Mouse (Mus musculus): ENCODE measurements around the gene Upp2.

Upp2 gene

GRCm38 (mm10) chr2:58778986-58779495 is 211.9 kb downstream of the Upp2 start:
- no peak for DNase-seq

DNA sequence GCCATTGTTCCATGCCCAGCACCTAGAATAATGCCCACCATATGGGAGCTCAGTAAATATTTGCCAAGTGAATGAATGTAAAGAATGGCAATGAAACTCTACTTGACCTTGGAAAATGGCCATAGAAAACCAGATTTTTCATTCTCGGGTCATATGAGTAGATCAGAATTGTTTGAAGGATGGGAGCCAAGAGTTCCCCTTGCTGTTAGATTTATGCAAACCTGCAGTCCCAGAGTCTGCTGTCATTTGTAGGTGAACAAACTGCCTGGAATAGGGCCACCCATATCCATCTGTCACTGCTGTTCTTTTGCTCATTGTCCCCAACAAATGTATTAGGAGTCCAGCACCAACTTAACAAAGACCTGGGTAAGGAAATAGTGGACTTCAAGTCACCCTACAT is 216.4 kb downstream of the Upp2 start:
- no peak for DNase-seq

DNA sequence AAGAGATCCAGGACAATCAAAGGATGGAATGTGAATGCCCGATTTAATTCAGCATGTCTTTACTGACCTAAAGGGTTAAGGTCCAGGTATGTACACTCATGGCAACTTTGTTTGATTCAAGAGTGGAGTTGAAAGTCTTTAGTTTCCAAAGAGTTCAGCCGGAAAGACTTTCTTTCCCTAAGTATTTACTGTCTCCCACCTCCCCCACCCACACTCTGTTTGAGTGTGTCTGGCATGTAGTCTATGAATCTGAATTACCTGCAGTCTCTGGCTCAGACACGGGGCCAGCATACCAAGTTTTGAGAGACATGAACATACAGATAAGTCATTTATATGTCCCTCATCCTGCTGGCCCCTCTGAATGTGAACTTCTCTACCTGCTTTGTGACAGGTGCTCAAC is 219.1 kb downstream of the Upp2 start:
- no peak for DNase-seq

DNA sequence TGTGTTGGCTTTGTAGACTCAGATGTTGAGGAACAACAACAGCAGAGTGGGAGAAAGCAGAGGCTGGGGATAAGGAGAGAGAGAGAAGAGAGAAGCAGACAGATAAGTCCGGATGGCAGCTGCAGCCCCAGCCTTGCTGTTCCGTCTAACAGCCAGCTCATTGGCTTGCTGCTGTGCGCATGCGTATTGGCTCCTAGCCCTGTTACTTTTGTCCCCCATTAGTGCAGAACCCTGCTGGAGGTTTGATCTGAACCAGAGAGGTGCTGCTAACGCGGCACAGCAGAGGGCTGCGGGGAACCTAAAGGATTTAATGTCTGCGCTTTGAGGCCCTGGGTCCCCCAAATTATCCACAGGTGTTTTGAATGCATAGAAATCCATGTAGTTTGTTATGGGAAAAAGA is 219.6 kb downstream of the Upp2 start:
- DNase-seq, result peak; percentile 23

DNA sequence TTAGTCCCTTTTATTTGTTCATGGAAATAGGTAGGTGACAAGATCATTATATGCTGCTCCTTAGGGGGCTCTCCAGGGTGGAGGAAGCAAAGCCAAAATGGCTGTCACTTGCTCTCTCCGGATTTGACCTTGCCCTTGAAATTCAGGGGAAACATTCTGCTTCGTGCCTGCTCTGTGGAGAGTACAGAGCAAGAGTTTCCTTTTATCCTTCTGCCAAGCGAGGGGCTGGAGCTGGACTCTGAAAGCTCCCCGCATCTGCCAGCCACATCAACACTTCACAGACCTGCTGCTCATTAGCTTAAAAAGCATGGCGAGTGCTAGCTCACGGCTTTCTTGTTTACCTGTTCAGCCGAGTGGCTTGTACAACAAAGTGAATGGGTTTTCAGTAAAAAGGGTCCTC is 220.3 kb downstream of the Upp2 start:
- DNase-seq, result no peak

DNA sequence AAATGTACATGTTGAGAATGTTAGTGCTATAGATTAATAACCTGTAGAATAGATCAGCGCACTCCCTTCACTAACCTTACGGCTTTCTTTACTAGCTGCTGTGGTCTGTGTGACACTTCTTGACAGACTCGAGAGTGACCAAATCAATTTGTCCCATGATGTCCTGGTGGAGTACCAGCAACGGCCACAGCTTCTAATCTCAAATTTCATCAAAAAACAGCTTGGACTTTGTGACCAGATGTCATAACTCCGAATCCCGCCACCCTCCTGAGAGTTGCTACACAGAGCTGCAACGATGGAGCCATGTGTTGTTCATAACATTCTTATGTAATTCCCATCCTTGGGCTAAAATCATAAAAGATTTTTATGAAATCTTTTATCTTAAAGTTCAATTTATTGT is 222.8 kb downstream of the Upp2 start:
- DNase-seq, result no peak

DNA sequence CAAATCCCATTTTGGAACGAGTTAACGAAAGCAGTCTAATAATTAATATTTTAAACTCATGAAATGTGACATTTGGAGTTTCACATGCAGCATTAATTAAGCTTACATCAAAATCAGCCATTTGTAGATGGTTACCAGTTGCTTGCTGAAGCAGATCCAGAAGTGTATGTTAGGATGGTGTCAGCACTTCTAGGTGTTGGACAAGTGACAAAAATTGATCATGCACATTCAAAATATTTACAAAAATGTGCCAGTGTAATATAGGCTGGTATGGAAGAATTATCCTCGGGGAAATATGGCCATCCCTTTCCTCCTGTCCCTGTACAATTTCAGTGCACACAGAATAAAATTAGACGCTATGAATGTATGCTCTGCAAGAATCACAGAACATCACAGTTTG is 223.3 kb downstream of the Upp2 start:
- DNase-seq, result no peak

DNA sequence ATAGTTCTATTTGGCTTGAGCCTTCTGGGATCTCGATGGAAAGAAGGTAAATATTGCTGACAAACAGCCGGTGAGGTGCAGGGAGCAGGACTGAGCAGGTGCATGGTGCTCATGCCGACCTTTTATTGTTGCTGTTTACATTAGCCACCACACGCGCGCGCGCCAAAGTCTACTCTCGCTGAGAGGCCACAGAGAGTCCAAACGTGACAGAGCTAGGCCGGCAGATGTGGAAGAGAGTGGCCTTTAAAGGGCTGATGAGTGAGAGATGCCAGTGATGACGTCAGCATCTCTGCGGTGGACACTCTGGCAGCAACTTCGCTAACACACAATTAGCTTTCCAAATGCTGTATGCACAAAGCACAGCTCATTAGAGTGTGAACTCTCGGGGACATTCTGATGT is 227.4 kb downstream of the Upp2 start:
- no peak for DNase-seq

- no peak for DNase-seq
Observed at GRCm38 (mm10) chr2:58795432-58795831, 228.3 kb downstream of the Upp2 start.

DNA sequence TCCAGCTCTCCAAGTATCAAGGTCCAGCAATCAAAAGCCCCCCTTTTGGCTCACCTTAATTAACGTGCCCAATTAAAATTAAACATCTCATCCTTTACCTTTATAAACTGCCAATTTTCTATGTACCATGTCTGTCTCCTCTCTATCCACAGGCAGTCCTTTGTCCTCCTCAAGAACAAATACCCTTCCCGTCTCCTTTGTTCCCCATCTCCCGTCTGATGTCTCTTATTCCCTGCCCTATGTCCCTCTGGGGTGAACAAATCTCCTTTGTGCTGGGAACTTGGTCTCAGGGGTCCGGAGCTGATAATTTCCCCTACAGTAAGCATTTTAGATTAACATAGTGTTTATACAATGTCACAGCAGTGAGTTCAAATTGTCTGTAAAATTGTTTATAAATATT is 230.4 kb downstream of the Upp2 start:
- no peak for DNase-seq

GRCm38 (mm10) chr2:58799126-58799525 is 232.0 kb downstream of the Upp2 start:
- no peak for DNase-seq

DNA sequence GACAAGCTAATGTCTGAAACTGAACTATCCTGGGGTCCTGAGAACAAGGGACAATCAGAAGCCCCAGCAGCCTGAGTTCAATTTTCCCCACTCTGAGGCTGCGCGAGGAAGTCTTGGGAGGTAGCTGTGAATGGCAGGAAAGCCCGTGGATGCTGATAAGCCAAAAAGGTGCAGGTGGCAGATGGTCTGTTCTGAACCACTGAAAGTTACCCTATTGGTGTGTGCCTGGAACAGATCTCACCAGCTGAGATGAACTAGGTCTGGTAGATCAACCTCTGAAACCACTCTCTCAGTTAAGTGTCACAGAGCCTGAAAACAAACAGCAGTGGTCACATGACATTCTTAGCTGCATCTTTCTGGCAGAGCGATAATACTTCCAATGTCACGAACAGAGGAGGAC is 232.5 kb downstream of the Upp2 start:
- DNase-seq, result no peak

- no peak for DNase-seq
Observed at GRCm38 (mm10) chr2:58812941-58813340, 245.8 kb downstream of the Upp2 start.

- DNase-seq, result no peak
Observed at GRCm38 (mm10) chr2:58828910-58829600, 262.0 kb downstream of the Upp2 start.

- DNase-seq, result no peak
Observed at GRCm38 (mm10) chr2:58829981-58830742, 263.1 kb downstream of the Upp2 start.

- DNase-seq, result no peak
Observed at GRCm38 (mm10) chr2:58832253-58832980, 265.3 kb downstream of the Upp2 start.

GRCm38 (mm10) chr2:58841021-58841420 is 273.9 kb downstream of the Upp2 start:
- DNase-seq, result no peak

- DNase-seq, result no peak
Observed at GRCm38 (mm10) chr2:58842443-58842842, 275.3 kb downstream of the Upp2 start.

Measured in right cerebral cortex, postnatal 4 days (tissue).